Mouse (Mus musculus) gastrocnemius, postnatal 14 days (tissue): ENCODE data around the gene Calcoco1. TPM values are rescaled to one million over a fixed set of nuclear protein-coding genes. Genes with fewer than 3 reads are reported as not detected.

Experiments used
- DNase-seq: peaks from one replicate; pipeline ENCODE4 v3.0.0; 2021; ENCODE audit warnings: mixed read lengths
- intact Hi-C: fragments of 180-260 bp; cut with DNase I; formaldehyde crosslinking; loops from one replicate; pipeline ENCODE4 v1.15.1; 2025; ENCODE audit warnings: low total_unique reads
- total RNA-seq, 2 experiments: library from RNA; stranded (reverse); gene quantifications; 2 replicates each; pipeline ENCODE4 v1.2.3; 2021

The Calcoco1 gene
- total RNA-seq, 2 experiments from 2014 or later: 44.1 to 56.5 TPM

- DNase-seq: no peak
- intact Hi-C loops: no loop called here
Measured at GRCm38 (mm10) chr15:102705226-102705894, 16.6 kb downstream of the Calcoco1 start.

GRCm38 (mm10) chr15:102704806-102705205 lies 17.2 kb downstream of the Calcoco1 start:
- DNase-seq: no peak
- intact Hi-C loops: no loop called here

- no peak for DNase-seq
- intact Hi-C loops: no loop called here
Measured at GRCm38 (mm10) chr15:102702972-102703371, 19.0 kb downstream of the Calcoco1 start.

DNA sequence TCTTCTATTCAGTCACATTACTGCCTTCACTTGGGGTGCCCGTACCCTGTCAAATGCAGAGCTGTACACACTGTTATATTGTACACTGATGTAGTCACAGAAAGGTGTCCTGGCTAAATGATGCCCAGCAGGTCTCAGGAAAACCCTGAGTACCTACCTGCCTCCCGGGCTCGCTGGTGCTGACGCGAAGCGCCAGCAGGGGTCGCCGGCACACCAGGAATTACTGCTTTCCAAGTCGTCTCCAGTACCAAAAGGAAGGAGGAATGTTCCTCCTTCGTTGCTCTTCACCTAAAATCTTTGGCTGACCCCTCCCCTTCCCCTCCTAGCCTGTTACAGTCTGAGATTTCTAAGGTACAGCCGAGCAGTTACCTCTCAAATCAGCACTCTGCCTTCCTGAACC lies 23.8 kb downstream of the Calcoco1 start:
- peak; percentile 78 for DNase-seq
- intact Hi-C loops: loop anchor here (2.0 kb wide), 1 partner anchor 41 kb away; no protein-coding TSS in a partner anchor

GRCm38 (mm10) chr15:102696899-102697298 lies 25.1 kb downstream of the Calcoco1 start:
- intact Hi-C loops: no loop called here
- DNase-seq: no peak

DNA sequence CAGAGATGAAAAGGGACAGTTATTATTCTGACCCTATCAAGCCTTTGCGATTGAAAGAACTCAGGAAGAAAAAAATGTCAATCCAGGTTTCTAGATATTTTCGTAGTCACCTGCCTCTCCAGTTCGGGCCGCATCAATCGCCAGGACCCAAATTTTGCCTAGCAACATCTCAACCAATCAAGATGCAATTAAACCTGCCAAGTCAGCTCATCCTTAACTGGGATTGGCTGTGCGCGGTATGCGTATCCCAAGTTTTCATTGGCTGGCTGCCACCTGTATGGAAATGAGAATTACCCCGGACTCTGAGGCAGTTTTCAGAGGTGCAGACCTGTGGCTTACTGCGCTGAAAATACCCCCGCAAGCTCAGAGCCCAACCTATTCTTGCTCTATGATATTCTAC lies 28.4 kb downstream of the Calcoco1 start:
- peak; percentile 38 for DNase-seq
- intact Hi-C loops: no loop called here

DNA sequence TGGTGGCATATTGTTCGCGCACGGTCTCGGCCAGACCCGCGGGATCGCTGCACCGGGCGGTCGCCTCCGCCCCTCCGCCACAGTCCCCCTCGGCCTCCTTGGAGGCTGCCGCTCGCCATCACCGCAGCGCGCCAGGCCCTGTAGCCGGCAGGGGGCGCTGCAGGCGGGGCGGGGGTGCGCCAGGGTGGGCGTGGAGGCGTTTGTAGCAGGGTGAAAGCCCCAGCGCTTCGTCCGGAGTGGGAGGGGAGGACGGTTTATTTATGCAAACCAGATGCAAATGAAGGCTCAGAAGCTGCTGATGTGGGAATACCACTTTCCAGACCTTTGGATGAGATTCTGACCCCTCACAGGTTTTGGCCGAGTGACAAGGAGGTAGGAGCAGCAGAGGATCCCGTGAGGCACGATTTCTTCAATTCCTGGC lies 29.0 kb downstream of the Calcoco1 start:
- peak; percentile 68 for DNase-seq
- intact Hi-C loops: no loop called here

- intact Hi-C loops: no loop called here
- no peak for DNase-seq
Measured at GRCm38 (mm10) chr15:102692321-102692804, 29.6 kb downstream of the Calcoco1 start.

- DNase-seq: no peak
- intact Hi-C loops: no loop called here
Measured at GRCm38 (mm10) chr15:102685791-102686190, 36.2 kb downstream of the Calcoco1 start.

GRCm38 (mm10) chr15:102683670-102684069 lies 38.3 kb downstream of the Calcoco1 start:
- intact Hi-C loops: no loop called here
- no peak for DNase-seq

- intact Hi-C loops: no loop called here
- DNase-seq: no peak
Measured at GRCm38 (mm10) chr15:102676345-102676744, 45.6 kb downstream of the Calcoco1 start.

GRCm38 (mm10) chr15:102673548-102673947 lies 48.4 kb downstream of the Calcoco1 start:
- intact Hi-C loops: no loop called here
- peak; percentile 39 for DNase-seq

GRCm38 (mm10) chr15:102672215-102673071 lies 49.5 kb downstream of the Calcoco1 start, which contains the start of gene Atp5g2:
TSS of gene Atp5g2 (minus strand) at chr15:102672352.
- intact Hi-C loops: no loop called here
- peak; percentile 46 for DNase-seq

DNA sequence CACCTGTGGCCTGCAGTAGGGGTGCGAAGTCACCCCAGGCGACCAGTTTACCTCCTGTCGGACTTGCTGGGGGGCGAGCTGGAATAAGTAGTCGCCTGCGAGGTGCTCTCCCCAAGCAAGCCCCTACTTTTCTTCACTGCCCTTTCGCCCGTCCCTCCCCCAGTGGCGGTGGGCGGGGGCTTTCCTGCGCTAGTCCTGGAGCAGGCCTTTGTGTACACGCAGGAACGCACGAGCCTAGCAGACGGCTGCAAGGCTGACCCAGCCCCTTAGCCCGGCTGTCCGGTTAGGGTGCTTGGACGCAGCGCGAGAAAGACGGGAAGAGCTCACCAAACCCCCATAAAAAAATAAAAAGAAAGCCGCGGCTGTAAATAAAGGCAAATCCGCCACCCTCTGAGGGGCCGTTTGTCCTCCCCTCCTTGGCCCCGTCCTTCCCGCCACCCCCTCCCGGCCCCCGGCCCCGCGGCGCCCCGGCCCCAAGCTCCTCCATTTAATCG lies 50.2 kb downstream of the Calcoco1 start:
- intact Hi-C loops: no loop called here
- peak; percentile 92 for DNase-seq

- intact Hi-C loops: no loop called here
- peak; percentile 98 for DNase-seq
Measured at GRCm38 (mm10) chr15:102670767-102671575, 51.0 kb downstream of the Calcoco1 start.

DNA sequence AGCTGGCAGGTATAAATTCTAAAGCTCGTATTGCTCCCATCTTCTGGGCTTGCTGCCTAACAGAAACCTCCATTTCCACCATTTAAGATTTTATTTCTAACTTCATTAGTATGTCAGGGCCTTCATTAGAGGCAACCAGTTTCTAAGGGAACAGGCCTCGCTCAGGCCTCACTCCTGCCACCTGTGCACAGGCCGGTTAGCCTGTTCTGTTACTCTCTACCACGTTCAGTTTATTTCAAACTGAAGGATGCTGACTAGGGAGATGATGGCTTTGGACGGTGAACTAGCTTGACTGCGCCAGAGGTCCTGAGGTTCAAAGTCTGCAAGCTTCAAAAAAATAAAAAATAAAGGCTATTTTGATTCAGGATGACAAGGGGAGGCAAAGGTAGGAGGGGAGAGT lies 51.7 kb downstream of the Calcoco1 start:
- intact Hi-C loops: no loop called here
- no peak for DNase-seq

DNA sequence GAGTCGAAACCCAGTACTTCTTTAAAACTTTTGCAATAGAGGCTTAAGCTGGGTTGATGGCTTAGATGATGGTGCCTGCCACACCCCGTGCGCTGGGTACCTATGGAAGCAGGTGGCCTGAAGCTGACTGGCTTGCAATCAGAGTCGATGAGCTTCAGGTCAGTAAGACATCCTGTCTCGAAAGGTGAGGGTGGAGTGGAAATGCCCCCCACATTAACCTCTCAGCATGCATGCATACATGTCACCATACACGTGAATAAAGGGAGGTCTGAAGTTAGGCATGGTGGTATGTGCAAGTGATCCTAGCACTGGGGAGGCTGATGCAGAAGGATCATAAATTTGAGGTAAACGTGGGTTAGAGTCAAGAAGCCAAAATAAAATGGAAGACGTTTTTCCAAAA lies 52.4 kb downstream of the Calcoco1 start:
- intact Hi-C loops: loop anchor here (10.0 kb wide), 1 partner anchor 115 kb away; no protein-coding TSS in a partner anchor
- no peak for DNase-seq

DNA sequence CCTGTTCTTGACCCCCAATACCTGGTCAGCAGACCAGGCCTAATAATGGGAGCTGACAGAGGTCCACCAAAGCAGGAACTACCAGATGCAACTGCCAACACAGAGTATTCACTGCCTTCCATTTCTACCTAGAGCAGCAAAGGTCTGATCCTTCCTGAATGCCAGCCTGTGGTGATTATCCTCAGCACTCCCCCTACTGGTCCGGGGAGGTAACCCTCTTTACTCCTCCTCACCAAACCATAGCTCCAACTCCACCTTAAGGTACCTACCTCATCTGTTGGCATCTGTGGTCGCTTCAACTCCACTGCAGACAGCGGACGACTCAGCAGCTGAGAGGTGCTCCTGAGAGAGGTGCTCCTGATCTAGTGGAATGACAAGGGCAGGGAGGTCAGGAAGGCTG lies 56.5 kb downstream of the Calcoco1 start:
- DNase-seq: peak; percentile 32
- intact Hi-C loops: loop anchor here (10.0 kb wide), 1 partner anchor 111 kb away; no protein-coding TSS in a partner anchor

DNA sequence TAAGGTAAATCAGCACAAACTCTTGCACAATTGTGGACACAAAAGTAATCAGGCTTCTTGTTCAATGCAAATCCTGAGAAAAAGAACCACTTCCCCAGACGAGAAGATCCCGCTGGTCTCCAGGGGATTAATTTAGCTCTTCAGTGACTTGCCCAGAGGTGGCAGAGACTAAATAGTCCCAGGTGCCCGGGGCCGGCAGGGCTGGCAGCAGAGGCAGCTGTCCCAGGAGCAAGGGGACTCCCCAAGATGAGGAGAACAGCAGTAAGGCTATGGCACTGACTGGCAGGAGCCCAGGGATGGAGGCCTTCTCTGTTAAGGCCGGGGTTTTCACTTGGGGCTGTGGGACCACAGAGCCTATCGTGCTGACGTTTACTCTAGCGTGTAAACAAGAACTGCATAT lies 58.2 kb downstream of the Calcoco1 start:
- DNase-seq: no peak
- intact Hi-C loops: loop anchor here (10.0 kb wide), 1 partner anchor 109 kb away; no protein-coding TSS in a partner anchor
